Mouse (Mus musculus): ENCODE data around the gene Flywch2. TPM values are rescaled to one million over a fixed set of nuclear protein-coding genes. Genes with fewer than 3 reads are reported as not detected.

Flywch2 gene
- polyA plus RNA-seq, 1 experiment from 2014 or later = 68.1 TPM

DNA sequence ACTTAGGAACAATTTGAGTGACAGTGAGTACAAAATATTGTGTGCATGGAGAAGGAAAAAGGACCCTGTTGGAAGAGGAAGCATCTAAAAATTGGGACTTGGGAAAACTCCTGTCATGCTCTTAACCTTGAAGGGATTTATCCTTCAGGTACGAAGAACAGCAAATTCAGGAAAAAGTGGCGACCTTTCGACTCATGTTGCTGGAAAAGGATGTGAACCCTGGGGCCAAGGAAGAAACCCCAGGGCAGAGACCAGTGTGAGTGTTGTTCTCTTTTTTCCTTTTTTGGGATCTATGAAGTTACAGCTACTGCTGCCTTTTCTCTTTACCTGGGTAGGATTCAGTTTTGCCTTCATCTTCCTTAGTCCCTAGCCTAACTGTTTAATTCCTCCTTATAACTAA, 22.0 kb upstream of the Flywch2 start:
- Histone ChIP-seq H3K9ac (no peak overlapping the region), H3K4me3 (no peak overlapping the region), H3K36me3 (peaks cover 51% of the 10 kb centered on the region), H3K4me2 (no peak overlapping the region), H3K27me3 (no peaks in the 10 kb centered on the region), H3K4me1 (replicated peaks) (peaks cover 40% of the 10 kb centered on the region), H3K9me3 (no peaks in the 10 kb centered on the region), H3K27ac (no peak overlapping the region)
- ATAC-seq (ENCODE audit: low FRiP score) = no peak
- 95% methylated on average over 3 of the region's 3 CpGs for WGBS

DNA sequence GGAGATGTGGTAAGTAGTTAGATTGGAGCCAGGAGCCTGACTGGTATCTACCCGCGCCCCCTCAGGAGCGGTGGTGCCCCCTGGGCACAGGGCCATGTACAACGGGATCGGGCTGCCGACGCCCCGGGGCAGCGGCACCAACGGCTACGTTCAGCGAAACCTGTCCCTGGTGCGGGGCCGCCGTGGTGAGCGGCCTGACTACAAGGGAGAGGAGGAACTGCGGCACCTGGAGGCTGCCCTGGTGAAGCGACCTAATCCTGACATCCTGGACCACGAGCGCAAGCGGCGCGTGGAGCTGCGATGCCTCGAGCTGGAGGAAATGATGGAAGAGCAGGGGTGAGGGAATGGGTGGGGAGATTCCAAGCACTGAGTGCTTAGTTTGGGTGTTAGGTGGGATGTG, 21.0 kb upstream of the Flywch2 start:
- peaks cover 40% of the 10 kb centered on the region for H3K4me1 ChIP-seq (replicated peaks)
- H3K4me3 ChIP-seq = 0 out of 2 replicates have a peak overlapping the region, but pooled peaks have one; percentile 4
- H3K27me3 ChIP-seq = no peaks in the 10 kb centered on the region
- H3K27ac ChIP-seq = peak overlapping the region; percentile 37; the same call in 1 of the 2 replicates
- H3K4me2 ChIP-seq = peak overlapping the region; percentile 29
- WGBS = 85% methylated on average over 25 of the region's 25 CpGs
- ATAC-seq (ENCODE audit: low FRiP score) = no peak
- H3K9ac ChIP-seq = 0 out of 2 replicates have a peak overlapping the region, but pooled peaks have one; percentile 21
- H3K9me3 ChIP-seq = no peaks in the 10 kb centered on the region
- peaks cover 43% of the 10 kb centered on the region for H3K36me3 ChIP-seq

DNA sequence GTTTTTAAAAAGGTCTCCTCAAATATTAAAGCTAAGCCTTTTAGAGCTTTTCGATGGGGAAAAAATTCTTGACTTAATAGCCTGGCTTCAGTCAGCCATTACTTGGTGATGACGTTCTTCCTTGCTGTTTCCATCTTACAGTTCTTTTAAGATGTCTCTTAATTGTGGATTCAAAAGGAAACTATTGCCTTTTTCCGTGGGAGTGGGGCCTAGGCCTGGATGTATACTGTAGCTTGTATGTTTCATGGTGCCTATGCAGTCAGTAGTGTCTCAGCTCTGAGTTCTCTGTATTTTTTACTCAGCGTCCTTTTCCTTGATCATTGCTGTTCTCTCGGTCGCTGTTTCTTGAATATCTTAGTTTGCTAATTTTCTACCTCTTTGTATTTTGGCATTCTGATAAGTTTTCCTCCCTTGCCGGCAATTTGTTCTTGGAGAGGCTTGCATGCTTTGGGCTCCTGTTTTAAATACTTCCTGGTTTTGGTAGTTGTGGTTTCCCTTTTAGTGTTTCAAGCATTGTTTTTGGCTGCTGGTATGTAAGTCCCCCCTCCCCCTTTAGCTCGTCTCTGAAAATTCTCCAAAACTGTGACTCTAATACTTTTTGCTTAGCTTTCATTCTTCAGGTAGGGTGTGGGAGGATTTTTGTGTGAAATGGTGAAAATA, 18.7 kb upstream of the Flywch2 start:
- Histone ChIP-seq H3K9me3 (no peaks in the 10 kb centered on the region), H3K9ac (peak overlapping the region; percentile 96), H3K4me3 (peak overlapping the region; percentile 91), H3K27ac (no peak overlapping the region), H3K4me1 (replicated peaks) (peaks cover 40% of the 10 kb centered on the region), H3K27me3 (no peaks in the 10 kb centered on the region), H3K4me2 (peak overlapping the region; percentile 92), H3K36me3 (peaks cover 27% of the 10 kb centered on the region)
- 4% methylated on average over 8 of the region's 8 CpGs for WGBS
- no peak for ATAC-seq (ENCODE audit: low FRiP score)

DNA sequence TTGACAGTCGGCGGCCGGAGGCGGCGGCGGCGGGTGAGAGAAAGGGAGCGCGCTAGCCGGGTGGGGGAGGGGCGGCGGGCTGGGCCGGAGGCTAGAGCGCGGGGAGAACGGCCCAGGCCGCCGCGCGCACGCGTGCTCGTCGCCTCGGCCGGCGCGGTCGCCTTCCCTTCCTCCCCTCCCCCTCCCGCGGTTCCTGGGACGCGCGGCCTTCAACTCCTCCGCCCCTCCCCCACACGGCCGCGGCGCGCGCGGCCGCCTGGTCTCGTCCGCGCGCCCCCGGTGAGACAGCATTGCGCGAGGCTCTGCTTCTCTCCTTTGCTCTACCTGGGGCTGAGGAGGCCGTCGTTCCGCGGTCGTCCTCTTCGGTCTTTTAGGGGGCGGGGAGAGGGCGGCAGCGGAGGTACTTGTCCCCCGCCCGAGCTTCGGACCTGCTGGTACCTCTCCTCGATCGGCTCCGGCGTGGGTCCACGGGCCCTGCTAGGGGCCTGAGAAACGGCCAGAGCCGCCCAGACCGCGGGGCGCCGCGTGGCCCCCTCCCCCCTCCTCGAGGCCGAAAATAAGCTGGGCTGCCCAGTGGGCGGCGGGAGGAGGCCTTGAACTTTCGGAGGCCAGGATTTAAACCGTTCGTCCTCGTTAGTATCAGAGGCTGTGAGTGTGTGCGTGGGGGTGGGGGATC, 17.6 kb upstream of the Flywch2 start:
- 1% methylated on average over 56 of the region's 83 CpGs for WGBS
- Histone ChIP-seq H3K36me3 (peaks cover 17% of the 10 kb centered on the region), H3K9me3 (no peaks in the 10 kb centered on the region), H3K27ac (peak overlapping the region; percentile 99), H3K4me2 (peak overlapping the region; percentile 92), H3K4me1 (replicated peaks) (peaks cover 40% of the 10 kb centered on the region), H3K27me3 (no peaks in the 10 kb centered on the region), H3K9ac (peak overlapping the region; percentile 96), H3K4me3 (peak overlapping the region; percentile 91)
- ATAC-seq (ENCODE audit: low FRiP score) = peak; percentile 76

DNA sequence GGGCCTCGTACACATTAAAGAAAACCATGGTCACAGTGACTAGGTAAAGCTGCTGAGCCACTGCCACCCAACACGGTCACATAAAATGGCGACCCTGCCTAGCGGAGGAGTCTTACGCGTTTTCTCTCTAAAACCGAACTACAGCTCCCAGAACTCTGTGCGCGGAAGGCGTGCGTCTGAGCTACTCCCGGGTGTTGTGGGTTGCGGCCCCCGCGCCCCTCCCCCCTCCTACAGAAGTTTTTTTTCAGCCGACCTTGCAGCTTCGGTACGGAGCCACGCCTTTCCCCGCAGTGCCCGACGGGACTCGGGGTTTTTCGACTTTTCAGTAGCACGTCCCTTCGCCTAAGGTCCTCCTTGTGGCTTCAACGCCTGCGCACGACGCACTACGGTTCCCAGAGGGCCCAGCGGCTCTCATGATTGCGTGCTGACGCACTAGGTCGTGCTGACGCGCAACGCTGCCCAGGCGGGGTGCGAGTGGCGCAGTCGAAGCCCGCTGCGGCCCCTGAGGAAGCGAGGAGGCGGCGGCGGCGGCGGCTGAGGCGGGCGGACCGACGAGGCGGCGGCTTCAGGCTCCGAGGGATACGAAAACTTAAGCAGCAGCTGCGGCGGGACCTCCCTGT, 17.0 kb upstream of the Flywch2 start:
- H3K9me3 ChIP-seq = no peaks in the 10 kb centered on the region
- H3K4me3 ChIP-seq = peak overlapping the region; percentile 91
- H3K27ac ChIP-seq = peak overlapping the region; percentile 99
- peak overlapping the region; percentile 96 for H3K9ac ChIP-seq
- peak; percentile 98 for ATAC-seq (ENCODE audit: low FRiP score)
- peaks cover 15% of the 10 kb centered on the region for H3K36me3 ChIP-seq
- WGBS = 0% methylated on average over 55 of the region's 60 CpGs
- H3K4me2 ChIP-seq = peak overlapping the region; percentile 92
- no peaks in the 10 kb centered on the region for H3K27me3 ChIP-seq
- peaks cover 38% of the 10 kb centered on the region for H3K4me1 ChIP-seq (replicated peaks)

DNA sequence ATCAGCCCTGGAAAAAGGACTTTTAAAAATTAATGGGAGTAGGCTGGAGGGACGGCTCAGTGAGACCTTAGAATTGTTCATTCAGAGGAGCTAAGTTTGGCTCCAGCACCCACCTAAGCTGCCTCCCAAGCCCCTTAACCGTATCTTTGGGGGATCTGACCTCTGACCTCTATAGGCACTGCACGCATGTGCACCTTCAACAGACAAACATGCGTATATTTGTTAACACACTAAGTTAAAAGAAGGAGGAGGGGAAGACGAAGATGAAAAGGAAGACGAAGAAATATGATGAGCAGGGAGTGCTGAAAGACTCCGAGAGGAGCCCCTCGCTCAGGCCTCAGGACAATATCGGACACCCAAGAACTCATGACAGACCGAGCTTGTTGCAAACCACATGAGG, 15.7 kb upstream of the Flywch2 start:
- Histone ChIP-seq H3K36me3 (peaks cover 18% of the 10 kb centered on the region), H3K4me1 (replicated peaks) (peaks cover 26% of the 10 kb centered on the region), H3K27me3 (no peaks in the 10 kb centered on the region), H3K4me3 (no peak overlapping the region), H3K27ac (no peak overlapping the region), H3K4me2 (no peak overlapping the region), H3K9me3 (no peaks in the 10 kb centered on the region), H3K9ac (no peak overlapping the region)
- no peak for ATAC-seq (ENCODE audit: low FRiP score)
- WGBS = 92% methylated on average over 10 of the region's 10 CpGs

DNA sequence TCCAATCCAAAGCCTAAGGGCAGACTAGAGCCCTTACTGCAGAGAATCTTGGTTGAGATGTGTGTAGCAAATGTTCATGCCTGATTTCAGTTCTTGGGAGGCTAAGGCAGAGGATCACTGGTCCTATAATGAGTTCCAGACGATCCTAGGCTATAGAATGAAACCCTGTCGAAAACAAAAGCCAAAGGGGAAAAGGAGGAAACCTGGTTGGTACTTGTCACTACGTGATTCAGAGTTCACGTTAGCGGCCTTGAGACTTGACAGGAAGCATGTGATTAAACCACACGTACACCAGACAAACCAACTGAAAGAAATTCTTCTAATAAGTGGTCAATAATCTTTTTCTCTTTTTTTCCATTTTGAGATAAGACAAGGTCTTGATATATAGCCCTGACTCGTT, 11.4 kb upstream of the Flywch2 start:
- Histone ChIP-seq H3K4me2 (no peak overlapping the region), H3K4me3 (no peak overlapping the region), H3K36me3 (peaks cover 18% of the 10 kb centered on the region), H3K4me1 (replicated peaks) (peaks cover 5% of the 10 kb centered on the region; the same call in 1 of the 2 replicates), H3K27ac (no peak overlapping the region), H3K9me3 (no peaks in the 10 kb centered on the region), H3K27me3 (no peaks in the 10 kb centered on the region), H3K9ac (no peak overlapping the region)
- no peak for ATAC-seq (ENCODE audit: low FRiP score)
- WGBS = 83% methylated on average over 7 of the region's 7 CpGs

DNA sequence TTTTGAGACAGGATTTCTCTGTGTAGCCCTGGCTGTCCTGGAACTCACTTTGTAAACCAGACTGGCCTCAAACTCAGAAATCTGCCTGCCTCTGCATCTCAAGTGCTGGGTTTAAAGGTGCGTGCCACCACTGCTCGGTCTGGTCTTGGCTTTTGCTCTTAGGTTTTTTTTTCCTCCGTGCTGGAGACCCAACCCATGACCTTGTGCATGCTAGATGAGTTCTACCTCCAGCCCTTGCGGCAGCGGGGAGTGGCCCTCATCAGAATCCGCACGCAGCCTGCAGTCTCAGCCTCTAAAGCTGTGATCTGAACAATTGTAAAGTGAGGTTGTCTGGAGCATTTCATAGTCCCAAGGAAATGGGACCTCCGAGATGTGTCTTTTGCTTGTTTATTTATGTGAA, 9.4 kb upstream of the Flywch2 start:
- ATAC-seq (ENCODE audit: low FRiP score) = no peak
- Histone ChIP-seq H3K27me3 (no peaks in the 10 kb centered on the region), H3K9me3 (no peaks in the 10 kb centered on the region), H3K4me2 (no peak overlapping the region), H3K4me3 (no peak overlapping the region), H3K36me3 (peaks cover 16% of the 10 kb centered on the region), H3K4me1 (replicated peaks) (peaks cover 24% of the 10 kb centered on the region), H3K27ac (no peak overlapping the region), H3K9ac (no peak overlapping the region)
- 95% methylated on average over 8 of the region's 8 CpGs for WGBS

DNA sequence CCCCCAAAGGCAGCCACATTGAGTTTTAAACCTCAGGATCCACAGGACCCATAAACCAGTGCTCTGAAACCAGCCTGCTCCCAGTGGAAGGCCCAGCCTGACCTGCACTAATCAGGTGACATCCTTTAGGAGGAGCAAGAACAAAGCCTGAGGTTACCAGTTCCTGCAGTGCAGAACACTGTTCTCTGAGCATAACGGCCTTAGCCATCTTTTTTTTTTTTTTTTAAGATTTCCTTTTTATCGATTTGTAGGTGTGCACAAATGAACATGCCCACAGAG, 5.1 kb upstream of the Flywch2 start:
- Histone ChIP-seq H3K4me1 (replicated peaks) (peaks cover 37% of the 10 kb centered on the region), H3K9me3 (no peaks in the 10 kb centered on the region), H3K4me2 (peak overlapping the region; percentile 75), H3K27me3 (no peaks in the 10 kb centered on the region), H3K4me3 (peak overlapping the region; percentile 45), H3K9ac (peak overlapping the region; percentile 85), H3K36me3 (no peaks in the 10 kb centered on the region), H3K27ac (peak overlapping the region; percentile 98)
- ATAC-seq (ENCODE audit: low FRiP score) = 0 out of 2 replicates have a peak, but pooled peaks have one; percentile 1
- WGBS = 58% methylated on average over 2 of the region's 2 CpGs

DNA sequence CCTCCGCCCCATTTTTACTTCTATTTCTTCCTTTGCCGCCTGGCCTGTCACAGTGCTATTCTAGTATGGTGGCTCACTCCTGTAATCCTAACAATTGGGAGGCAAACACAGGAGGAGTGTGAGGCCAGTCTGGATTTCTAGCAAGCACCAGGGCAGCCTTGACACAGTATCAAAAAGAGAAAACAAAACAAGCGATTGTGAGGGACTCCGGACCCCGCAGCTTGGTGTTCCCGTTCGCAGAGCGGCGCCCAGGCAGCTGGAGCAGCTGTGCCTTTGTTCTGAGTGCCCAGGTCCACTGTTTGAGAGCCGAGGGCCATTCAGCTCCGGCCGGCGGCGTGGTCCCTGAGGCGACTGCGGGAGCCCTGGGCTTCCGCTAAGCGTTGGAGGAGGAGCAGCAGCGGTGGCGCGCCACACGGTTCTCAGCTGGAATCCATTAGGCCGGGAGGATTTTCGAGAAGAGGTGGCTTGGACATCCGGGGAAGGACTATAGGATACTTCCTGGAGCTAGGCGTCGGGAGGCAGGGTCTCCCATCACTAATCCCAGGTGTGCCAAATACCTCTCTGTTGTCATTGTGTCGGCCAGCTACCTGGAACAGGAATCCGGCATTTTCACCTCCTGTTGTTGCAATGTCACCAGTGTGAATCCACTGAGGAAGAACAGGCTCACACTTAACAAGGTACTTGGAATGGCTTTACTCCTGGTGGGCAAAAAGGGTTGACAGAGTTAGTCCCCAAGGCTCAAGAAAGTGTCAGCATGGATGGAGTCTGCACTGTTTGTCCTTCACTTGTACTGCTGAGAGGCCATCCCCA, 4.6 kb upstream of the Flywch2 start, which contains the start of gene Srrm2:
TSS of gene Srrm2 (plus strand) at position 264 of the 810 bp plus-strand sequence.
- WGBS = 1% methylated on average over 29 of the region's 29 CpGs
- peak within 1 kb of the TSS; percentile 98 for H3K27ac ChIP-seq
- H3K4me2 ChIP-seq = peak within 1 kb of the TSS; percentile 75
- H3K36me3 ChIP-seq = no peaks in the 10 kb centered on the region
- H3K9ac ChIP-seq = peak within 1 kb of the TSS; percentile 85
- H3K9me3 ChIP-seq = no peaks in the 10 kb centered on the region
- H3K27me3 ChIP-seq = no peaks in the 10 kb centered on the region
- peak; percentile 22 for ATAC-seq (ENCODE audit: low FRiP score)
- H3K4me1 ChIP-seq (replicated peaks) = peaks cover 39% of the 10 kb centered on the region
- peak within 1 kb of the TSS; percentile 45 for H3K4me3 ChIP-seq

DNA sequence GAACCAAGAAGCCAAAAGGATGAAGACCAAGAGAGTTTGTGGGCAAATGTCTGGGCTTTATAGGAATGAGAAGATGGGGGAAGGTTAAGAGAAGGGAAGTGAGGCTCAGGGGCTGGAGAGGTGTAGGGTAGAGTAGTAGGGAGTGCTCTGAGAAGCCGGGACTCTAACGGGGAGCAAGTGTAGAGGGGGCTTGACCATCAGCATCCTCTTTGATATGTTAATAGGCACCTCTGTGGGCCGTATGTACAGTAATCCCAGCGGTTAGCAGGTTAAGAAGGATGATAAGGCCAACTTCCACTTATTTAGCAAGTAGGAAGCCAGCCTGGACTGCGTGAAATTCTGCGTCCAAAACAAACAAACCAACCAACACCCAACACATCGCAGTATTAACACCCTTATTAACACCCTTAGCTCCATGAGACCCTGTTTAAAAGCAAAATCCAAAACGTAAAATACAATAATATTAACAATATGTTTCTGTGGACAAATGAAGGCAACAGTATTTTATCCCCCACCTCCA, 3.9 kb upstream of the Flywch2 start:
- Histone ChIP-seq H3K36me3 (no peaks in the 10 kb centered on the region), H3K9me3 (no peaks in the 10 kb centered on the region), H3K4me3 (peak overlapping the region; percentile 45), H3K27ac (peak overlapping the region; percentile 98), H3K27me3 (no peaks in the 10 kb centered on the region), H3K4me2 (peak overlapping the region; percentile 75), H3K9ac (peak overlapping the region; percentile 85), H3K4me1 (replicated peaks) (peaks cover 45% of the 10 kb centered on the region)
- no peak for ATAC-seq (ENCODE audit: low FRiP score)
- WGBS = 16% methylated on average over 8 of the region's 8 CpGs

DNA sequence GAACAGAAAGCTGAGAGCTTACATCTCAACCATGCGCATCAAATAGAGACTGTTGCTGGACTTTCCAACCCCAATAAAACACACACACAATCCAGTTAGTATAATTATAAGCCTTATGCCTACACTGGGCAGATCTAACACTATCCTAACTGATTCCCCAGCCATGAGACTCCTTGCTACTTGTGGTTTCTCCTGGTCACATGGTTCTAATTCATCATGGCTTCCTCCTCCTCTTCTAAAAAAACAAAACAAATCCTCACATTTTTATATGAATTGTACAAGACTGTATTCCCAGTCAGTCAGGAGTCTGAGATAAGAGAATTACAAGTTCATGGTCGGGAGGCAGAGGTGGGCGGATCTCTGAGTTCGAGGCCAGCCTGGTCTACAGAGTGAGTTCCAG, 3.1 kb upstream of the Flywch2 start:
- 89% methylated on average over 4 of the region's 4 CpGs for WGBS
- ATAC-seq (ENCODE audit: low FRiP score) = no peak
- no peak overlapping the region for H3K4me2 ChIP-seq
- H3K4me1 ChIP-seq (replicated peaks) = peaks cover 45% of the 10 kb centered on the region
- H3K36me3 ChIP-seq = no peaks in the 10 kb centered on the region
- no peaks in the 10 kb centered on the region for H3K9me3 ChIP-seq
- H3K27me3 ChIP-seq = no peaks in the 10 kb centered on the region
- no peak overlapping the region for H3K9ac ChIP-seq
- no peak overlapping the region for H3K4me3 ChIP-seq
- H3K27ac ChIP-seq = no peak overlapping the region

Data from hindbrain, embryonic 13.5 days (tissue).